Mouse (Mus musculus) right cerebral cortex, adult 18-20 months (tissue): ENCODE results near the gene Phf23.
"Not testable (repeated sequence)": the region's sequence is repeated elsewhere in the genome, so short reads cannot be mapped to it uniquely, and the experiment has no call there.

Experiments used
- DNase-seq: peaks from one replicate; pipeline ENCODE4 v3.0.0; 2022; ENCODE audit warnings: mixed read lengths

Phf23 gene

GRCm38 (mm10) chr11:69995391-69995960, at the start of gene Phf23:
Gene Phf23, plus strand, starts transcription at chr11:69995777.
- peak; percentile 99 for DNase-seq

GRCm38 (mm10) chr11:69945997-69946891, 49.3 kb upstream of the Phf23 start:
- no peak for DNase-seq

GRCm38 (mm10) chr11:69947337-69948065, 48.1 kb upstream of the Phf23 start:
- no peak for DNase-seq

- peak; percentile 52 for DNase-seq
Observed at GRCm38 (mm10) chr11:69948066-69948762, 47.4 kb upstream of the Phf23 start, which contains the start of gene Slc2a4. Gene Slc2a4, minus strand, starts transcription at chr11:69948188.

GRCm38 (mm10) chr11:69948763-69949150, 46.8 kb upstream of the Phf23 start:
- DNase-seq: peak; percentile 48

GRCm38 (mm10) chr11:69950807-69951459, 44.6 kb upstream of the Phf23 start:
- no peak for DNase-seq

- no peak for DNase-seq
Observed at GRCm38 (mm10) chr11:69952274-69952673, 43.3 kb upstream of the Phf23 start.

- no peak for DNase-seq
Observed at GRCm38 (mm10) chr11:69953267-69953915, 42.2 kb upstream of the Phf23 start.

GRCm38 (mm10) chr11:69955618-69956017, 40.0 kb upstream of the Phf23 start:
- DNase-seq: not testable (repeated sequence)

GRCm38 (mm10) chr11:69956218-69956617, 39.4 kb upstream of the Phf23 start:
- no peak for DNase-seq

GRCm38 (mm10) chr11:69960616-69961015, 35.0 kb upstream of the Phf23 start:
- no peak for DNase-seq

GRCm38 (mm10) chr11:69961841-69962240, 33.7 kb upstream of the Phf23 start:
- DNase-seq: no peak

- no peak for DNase-seq
Observed at GRCm38 (mm10) chr11:69964650-69965270, 30.8 kb upstream of the Phf23 start, which contains the start of gene Cldn7. Gene Cldn7, plus strand, starts transcription at chr11:69964779.

- DNase-seq: no peak
Observed at GRCm38 (mm10) chr11:69965271-69966005, 30.1 kb upstream of the Phf23 start.

GRCm38 (mm10) chr11:69966006-69966859, 29.3 kb upstream of the Phf23 start:
- DNase-seq: no peak

- no peak for DNase-seq
Observed at GRCm38 (mm10) chr11:69966860-69967517, 28.6 kb upstream of the Phf23 start.

GRCm38 (mm10) chr11:69968793-69969192, 26.8 kb upstream of the Phf23 start:
- no peak for DNase-seq

GRCm38 (mm10) chr11:69970222-69970621, 25.4 kb upstream of the Phf23 start:
- no peak for DNase-seq

GRCm38 (mm10) chr11:69970775-69971174, 24.8 kb upstream of the Phf23 start:
- no peak for DNase-seq
